Mouse (Mus musculus) neural tube, embryonic 10.5 days (tissue): Measurements from ENCODE around the gene Slc35f4.

ENCODE experiments used
- DNase-seq: peaks from one replicate; pipeline ENCODE4 v3.0.0-alpha.2; 2017; ENCODE audit warnings: low spot score; ENCODE audit errors: extremely low spot score

The Slc35f4 gene

DNA sequence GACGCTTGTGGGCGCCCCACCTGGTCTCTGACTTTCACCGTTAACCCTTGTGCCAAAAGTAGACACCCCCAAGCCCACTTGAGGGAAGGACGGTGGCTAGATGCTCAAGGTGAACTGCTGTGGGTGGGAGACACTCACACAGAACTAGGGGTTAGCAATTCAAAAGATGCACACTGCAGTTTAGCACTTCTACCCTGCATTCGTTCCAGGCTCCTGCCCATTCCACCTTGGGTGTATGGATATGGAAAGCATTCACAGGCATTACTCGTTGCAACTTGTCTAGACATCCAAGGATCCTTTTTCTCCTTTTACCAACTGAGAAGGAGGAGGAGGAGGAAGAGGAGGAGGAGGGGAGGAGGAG is at the start of gene Slc35f4:
Slc35f4 (minus strand) TSS at position 116 of the 361 bp plus-strand sequence.
- no peak for DNase-seq

DNA sequence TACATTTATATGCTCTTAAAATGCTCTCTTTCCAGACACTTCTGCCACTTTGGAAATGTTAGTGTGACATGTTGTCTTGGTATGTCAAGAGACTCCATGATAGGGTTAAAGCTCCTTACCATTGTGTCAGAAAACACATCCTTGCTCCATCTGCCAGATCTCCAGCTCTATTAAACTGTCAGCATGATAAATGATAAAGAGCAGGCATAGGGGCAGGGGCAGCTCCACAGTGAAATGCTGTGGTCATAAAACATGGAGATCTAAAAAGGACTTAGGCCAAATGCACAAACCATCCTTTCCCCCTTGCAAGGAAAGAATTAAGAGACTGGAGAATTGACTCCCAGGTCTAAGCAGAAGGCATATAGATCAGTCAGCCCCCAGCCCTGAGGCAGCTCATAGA is 42.5 kb upstream of the Slc35f4 start:
- DNase-seq = no peak

DNA sequence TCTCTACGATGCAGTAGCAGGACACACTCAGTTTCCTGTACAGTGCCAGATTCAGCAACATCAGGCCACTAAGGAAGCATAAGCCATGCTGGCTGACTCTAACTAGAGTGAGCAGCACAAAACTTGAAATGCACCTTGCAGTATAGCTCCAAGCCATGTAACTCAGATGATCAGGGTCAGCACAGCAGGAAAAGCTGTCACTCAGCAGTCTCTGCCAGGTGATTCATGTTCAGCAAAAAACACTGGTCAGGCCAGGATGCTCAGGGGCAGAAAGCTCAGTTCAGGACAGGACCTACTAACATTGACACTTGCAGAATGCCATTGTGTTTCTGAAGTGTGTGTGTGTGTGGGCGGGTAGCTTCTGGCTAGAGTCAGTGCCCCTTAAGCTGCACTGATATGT is 34.9 kb upstream of the Slc35f4 start:
- no peak for DNase-seq

DNA sequence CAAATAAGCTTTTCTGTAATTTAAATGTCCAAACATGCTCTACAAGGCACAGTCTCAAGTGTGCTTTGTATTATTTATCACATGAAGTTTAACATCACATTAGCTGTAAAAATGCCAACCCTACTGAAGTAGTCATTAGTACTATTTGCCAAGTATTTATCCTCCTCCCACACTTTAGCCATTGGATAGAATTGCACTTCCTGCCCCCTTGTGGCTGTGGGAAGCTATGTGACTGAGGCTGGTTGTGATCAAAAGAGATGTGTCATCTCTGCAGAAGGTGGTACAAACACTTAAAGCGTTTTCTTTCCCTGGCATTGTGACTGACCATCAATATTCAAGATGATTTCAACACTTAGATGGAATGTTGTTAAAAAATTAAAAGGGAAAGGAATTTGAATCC is 14.3 kb upstream of the Slc35f4 start:
- no peak for DNase-seq

DNA sequence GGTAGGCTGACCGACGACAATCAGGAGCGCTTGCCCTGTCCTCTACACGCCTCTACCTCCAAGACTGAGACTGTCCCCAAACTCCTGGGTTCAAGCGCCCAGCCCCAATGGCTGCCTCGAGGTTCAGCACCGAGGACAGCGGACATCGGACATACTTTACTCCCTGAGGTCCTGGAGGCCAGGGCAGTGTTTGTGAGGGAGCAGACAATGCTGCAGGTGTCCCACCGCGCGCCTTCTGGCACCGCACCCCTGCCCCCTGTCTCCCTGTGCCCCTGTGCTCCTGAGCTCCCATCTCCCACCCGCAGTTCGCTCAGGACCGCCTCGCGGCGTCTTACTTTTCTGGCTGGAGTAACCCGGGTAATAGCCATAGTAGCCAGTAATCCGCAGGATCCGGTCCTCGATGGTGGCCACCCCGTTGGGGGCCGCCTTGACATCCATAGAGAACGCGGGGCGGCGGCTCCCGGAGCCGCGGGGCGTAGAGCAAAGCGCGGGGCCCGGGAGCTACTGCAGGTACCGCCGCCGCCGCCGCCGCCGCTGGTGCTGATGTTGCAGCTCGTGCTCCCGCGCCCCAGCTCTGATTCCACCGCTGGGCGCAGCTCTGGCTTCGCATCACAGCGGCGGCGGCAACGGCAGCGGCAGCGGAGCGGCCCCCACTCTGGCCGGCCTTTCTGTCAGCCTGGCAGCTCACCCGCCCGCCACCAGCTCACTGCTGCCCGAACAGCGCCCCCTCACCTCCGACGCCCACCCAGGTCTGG is 493 bp downstream of the Slc35f4 start:
- peak; percentile 80 for DNase-seq

DNA sequence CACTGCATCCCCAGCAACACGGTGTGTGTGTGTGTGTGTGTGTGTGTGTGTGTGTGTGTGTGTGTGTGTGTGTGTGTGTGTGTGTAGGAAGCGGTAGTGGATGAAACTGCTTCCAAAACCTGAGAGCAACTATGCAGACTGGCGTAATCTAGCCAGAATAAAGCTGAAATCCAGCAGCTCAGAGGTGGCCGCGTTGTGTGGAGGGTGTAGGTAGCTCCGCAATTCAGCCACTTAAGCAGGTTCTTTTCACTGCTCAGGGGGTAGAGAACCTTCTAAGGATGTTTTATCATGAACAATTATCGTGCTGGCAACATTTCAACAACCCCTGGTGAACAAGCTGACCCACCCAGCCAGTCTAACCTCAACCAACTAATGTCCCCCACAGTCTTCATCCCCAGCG is 1.2 kb downstream of the Slc35f4 start:
- no peak for DNase-seq

DNA sequence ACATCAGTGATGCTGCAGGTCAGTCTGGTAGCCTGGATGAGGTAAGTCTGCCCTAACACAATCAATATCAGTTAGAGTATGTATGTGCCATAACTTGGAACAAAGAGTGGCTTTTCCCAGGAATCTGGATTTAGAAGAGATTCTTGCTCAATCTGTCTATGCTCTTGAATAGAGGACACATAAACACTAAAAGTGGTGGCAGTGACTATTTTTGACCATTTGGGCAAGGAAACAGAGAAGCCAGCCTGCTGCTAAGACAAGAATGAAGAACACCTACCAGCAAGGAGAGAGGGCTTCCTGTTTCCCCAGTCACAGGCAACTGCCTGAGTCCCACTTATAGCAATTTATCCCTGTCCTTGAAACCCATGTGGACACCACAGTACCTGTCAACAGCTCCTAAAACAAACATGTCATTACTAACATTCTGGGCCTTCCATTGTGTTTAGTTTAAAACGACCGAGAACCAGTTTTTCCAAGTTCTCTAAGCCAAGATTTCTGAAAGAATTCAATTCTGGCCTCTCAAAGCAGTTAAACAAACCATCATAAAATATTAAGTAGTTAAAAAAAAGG is 10.7 kb downstream of the Slc35f4 start:
- DNase-seq = no peak

DNA sequence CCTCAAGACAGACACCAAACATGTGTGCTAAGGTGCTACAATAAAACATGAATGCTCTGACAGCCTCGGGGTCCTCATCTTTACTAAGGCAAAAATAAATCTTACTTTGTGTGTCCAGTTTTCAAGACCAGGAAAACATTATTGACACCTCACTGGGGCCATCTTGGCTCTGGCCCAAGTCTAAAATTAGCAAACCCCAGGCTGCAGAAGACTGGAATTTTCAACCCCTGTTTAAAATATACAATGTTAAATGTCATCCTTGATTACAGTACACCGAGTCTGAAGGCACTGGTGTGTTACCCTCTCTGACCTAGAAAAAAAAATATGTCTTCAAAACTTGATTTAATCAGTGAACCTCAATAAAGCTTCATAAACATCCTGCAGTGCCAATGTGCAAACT is 11.7 kb downstream of the Slc35f4 start:
- no peak for DNase-seq

DNA sequence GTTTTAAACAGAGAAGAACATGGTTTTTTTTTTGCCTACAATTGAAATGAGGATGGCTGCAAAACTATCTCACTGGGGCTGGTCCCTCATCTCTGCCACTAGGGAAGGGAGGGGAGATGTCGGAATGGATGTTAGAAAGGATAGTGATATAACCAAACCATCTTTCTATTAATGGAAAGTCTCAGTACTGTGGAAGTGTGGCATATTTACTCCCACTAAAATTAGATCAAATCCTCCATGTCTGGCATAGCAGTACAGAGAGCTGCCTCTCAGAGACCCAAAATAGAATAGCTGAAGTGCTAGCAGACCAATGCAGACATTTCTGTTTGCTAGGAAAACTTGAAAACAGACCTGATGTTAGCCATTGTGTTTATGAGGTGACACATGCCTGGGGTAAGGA is 30.7 kb downstream of the Slc35f4 start:
- no peak for DNase-seq

DNA sequence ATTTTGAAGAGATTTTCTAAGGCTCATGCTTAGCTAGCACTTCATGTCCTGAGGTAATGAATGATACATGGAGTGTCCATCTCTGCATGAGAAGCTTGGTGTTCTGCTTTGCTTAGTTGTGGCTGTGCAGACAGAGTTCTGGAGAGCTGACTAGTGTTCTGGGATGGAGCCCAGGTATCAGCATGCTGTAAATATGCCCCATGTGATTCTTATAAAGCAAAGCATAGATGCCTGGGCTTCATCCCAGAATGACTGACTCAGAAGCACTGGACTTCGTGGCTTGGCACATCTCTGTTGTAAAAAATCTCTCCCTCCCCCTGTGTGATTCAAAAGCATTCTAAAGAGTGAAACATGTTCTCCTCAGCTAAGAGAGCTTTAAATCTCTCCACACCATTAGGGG is 32.1 kb downstream of the Slc35f4 start:
- DNase-seq = no peak

DNA sequence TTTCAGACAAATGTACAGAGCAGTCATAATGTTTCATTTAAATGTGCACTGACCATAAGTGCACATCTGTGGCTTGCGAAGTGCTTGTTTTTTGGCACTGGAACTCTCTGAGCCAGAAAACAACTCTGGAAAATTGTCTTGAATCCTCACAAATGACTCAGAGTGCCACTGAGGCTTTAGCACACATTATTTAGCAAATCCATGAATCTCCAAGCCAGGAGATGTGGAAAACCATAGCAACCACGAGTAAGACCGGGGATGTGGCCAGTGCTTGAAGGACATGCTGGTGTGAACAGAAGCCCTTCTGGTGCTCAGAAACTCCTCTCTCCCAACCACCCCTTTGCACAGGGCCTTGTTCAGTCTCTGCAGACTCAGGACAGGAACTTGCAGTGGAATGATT is 33.3 kb downstream of the Slc35f4 start:
- no peak for DNase-seq

DNA sequence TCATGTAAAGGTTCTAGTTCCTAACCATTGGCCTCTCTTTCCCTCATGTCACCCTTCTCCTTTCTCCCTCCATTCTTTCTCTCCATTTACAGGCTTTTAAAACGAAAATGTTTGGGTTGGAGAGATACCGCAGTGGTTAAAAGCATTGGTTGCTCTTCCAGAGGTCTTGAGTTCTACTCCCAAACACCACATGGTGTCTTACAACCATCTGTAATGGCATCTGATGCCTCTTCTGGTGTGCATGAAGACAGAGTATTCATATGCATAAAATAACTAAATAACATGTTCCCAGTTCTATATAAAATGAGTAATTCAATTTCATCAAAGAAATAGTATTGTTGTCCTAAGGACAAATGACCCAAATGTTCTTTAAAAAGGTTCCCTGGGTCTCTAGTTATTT is 49.2 kb downstream of the Slc35f4 start:
- no peak for DNase-seq

DNA sequence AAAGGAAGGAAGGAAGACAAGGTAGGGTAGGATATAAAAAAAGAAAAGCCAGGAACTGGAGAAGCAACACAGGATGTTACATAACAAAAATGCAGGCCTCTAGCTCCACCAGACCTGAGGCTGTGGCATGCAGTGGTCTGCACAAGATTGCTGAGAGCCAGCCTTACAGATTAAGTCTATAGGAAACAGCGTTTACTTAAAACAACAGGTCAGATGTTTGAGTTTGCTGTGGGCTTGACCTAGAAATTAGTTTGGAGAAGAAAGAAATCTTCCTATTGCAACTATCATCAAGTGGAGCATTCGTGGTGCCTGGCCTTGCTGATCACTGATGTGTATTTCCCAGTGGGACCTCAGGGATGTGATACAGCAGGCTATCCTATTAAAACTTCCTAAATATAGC is 64.1 kb downstream of the Slc35f4 start:
- DNase-seq = no peak

DNA sequence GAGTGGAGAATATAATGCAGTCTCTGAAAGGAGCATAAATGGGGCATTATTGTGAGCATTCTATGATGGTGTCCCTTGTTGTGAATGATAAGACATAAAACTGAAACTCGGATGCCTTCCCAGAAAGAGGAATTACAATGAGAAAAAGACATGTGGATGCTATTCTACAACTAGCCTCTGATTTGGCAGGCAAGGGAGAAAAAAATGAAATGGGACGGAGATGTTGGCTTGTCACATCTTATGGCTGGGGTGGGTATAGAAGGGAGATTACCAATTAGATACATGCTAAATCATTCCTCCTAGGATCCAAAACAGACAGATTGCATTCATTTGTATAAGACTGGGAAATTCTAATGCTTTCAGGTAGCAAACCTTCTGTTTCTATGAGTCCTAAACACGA is 65.0 kb downstream of the Slc35f4 start:
- DNase-seq = no peak

DNA sequence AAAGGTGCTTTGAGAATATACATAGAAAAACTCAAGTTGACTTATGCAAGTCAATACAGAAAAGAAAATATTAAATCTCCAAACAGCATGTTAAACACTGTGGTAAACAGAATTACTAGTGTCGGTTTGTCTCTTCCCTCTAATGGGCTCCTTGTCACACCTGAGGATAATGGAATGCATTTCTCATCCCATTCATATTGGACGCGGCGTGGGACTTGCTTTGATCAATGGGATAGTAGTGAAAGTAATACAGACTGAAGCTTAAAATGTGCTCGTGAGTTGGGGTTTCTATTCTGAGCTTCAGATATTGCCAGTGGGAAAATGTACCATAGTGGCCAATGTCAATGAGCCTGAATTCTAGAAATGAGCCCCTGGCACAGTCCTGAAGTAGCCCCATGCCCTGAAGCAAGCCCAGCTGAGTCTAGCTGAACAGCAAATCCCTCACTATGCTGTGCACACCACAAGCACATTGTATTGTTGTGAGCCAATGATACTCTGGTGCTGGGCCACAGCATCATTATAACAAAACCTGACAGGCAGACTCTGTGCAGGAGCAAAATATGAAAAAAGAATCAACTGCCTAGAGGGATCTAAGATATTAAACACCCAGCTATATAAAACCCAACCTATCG is 71.4 kb downstream of the Slc35f4 start:
- DNase-seq = no peak

DNA sequence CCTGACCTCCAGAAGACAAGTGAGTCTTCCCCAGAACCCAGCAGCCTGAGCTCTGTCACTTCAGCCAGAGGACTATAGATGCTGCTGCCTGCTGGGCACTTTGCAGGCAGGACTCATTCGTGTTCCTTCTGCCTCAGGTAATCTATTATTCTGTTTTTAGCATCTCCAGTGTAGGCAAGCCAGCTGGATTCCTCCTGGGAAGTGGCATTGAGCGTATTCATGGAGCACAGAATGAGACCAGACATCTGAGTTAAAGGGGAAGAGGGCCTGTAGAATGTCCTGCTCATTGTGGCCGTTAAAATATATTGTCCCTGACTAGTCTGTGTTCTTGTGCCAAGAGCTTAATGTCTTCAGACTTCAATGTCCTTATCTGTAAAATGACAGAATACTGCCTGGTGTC is 72.1 kb downstream of the Slc35f4 start:
- no peak for DNase-seq

DNA sequence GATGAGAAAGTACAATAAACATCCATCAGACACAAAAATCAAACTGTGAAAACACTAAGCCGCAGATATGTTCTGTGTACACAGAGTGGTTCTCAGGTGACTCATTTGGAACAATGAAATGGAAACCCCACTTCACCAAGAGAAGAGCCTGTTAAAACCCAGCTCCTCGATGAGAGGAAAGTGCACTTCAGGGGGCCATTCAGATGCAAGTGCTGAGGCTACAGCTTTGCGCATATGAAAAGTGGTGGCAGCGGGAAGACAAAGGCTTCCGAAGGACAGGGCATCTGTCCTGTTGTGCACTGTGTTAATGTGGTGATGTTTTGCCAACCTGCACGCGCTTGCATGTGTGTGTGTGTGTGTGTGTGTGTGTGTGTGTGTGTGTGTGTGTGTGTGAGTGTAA is 78.2 kb downstream of the Slc35f4 start:
- DNase-seq = no peak

DNA sequence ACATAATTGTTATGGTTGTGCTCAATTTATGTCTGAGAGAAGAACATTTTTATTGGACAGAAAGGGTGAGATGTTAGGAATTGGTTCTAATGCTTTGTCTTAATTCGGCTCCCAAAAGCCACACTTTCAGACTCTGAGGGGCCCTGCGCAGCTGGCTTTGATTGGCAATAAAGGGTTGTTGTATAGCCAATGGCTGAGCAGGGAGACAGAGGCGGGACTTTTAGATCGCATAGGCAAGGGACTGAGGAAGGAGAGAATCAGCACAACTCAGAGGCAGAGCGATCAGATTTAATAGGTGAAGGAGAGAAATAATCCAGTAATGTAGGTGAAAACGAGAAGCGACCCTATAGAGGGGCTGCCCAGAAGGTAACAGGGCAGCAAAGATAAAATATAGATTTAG is 79.4 kb downstream of the Slc35f4 start:
- no peak for DNase-seq

DNA sequence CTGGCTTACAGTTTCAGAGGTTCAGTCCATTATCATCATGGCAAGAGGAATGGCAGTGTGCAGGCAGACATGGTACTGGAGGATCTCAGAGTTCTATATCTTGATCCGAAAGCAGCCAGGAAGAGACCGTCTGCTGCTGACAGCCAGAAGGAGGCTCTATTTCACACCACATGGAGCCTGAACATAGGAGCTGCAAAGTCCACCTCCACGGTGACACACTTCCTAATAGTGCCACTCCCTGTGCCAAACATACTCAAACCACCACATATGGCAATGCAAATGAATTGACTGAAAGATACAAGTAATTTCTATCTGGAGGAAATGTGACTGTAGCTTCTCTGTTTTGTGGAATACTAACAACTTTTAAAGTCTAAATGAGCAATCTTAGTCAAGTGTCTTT is 89.0 kb downstream of the Slc35f4 start:
- no peak for DNase-seq

DNA sequence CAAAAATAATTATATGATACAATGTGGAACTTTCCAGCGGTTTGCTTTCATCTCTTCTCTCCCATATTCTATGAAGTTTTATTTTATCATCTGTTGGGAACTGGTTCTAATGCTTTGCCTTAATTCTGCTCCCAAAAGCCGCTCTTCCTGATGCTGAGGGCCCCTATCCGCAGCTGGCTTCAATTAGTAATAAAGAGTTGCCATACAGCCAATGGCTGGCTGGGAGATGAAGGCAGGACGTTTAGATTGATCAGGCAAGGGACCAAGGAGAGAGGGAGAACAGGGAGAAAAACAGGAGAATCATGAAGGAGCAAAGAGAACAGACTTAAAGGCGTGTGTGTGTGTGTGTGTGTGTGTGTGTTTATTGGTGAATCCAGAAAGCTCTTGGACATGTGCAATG is 94.0 kb downstream of the Slc35f4 start:
- no peak for DNase-seq

DNA sequence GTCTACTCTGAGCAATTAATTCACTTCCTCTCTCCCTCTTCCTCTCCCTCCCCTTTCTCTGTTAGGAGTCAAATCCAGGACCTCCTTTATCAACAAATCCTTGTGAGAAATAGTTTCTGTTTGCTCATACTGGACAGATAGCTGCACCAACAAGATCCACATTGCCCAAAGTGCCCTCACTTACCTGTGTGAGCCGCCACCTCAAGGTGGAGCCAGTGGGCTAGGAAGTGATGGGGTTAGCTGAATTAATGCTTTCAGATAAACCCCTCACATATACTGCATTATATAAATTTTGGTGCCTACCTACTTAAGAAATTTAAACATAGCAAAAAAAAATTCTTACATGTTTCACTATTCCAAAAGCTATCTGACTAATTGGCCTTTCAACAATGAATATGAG is 133.4 kb downstream of the Slc35f4 start:
- DNase-seq = no peak

DNA sequence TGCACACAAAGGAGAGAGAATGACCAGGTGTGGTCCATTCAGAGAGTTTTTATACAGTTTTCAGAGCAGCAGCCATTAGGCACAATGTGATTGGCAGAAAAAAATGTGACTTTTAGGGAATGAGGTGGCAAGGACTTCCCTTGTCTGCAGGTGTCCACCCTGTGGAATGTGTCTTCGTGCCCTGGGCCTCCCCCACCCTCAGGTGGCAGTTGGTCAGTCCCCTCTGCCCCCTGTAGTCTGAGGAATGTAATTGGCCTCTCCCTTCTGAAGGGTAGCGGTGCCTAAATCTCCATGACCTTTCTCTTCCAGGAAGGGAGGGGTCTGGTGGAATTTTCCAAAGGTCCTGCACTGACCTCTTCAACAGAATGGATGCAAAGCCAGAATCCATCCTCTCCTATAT is 163.7 kb downstream of the Slc35f4 start:
- DNase-seq = no peak

DNA sequence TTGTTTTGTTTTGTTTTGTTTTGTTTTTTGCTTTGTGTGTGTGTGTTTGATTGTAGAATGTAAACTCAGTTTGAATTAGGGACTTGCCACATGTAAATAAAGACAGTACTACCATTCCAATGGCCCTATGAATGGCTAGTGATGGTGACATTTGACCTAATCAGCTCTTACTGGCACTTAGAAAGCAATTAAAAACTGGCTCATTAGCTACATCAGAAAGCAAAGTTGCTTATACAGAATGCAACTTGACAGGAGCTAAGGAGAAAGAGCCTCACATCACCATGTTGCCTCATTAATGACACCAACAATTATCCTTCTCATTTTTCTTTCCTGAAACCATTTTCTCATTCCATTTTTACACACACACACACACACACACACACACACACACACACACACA is 170.3 kb downstream of the Slc35f4 start:
- DNase-seq = no peak
